14 mouse cellular contexts compared by ENCODE assay signal in the genomic region with DNA sequence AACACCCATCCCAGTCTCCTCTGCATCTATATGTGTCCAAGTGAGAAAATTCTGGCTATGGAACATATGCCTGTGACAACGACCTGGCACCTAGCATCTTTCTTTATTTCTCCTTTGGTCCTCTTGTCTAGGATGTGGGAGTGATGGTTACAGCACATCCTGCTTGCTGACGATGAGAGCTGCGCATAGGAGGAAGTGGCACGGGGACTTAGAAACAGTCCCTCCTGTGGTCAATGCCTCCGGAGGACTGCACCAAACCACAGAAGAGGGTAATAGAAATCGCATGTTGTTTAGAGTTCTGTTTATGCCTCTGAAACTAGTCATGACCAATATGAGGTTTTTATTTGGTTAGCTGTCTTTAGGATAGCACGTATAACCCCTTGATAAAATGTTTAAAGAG. TPM values are rescaled to one million over a fixed set of nuclear protein-coding genes. Genes with fewer than 3 reads are reported as not detected.
DNase-seq lines count a peak whose midpoint lies in the region; ATAC-seq lines count a peak whose summit lies in the region.
"Had no signal": no experiment of that assay in that cellular context is flagged by ENCODE, and none has a peak within 500 bp of the region (broad histone marks: within the 10 kb centered on the region; RNA-seq: fewer than 3 reads in every experiment).

No protein-coding gene starts in this region.

- peak; percentile 98 for ATAC-seq in common myeloid progenitor, adult 5-6 weeks (replicated peaks; ENCODE audit: low read depth, poor library complexity, severe bottlenecking)
- 0 out of 2 replicates have a peak, but pooled peaks have one; percentile 10 for ATAC-seq in megakaryocyte-erythroid progenitor cell, adult 5-6 weeks (replicated peaks; ENCODE audit: low FRiP score, low TSS enrichment, poor library complexity, severe bottlenecking)
- ATAC-seq: forebrain, postnatal 0 days; hindbrain, postnatal 0 days had no signal

- DNase-seq in 416B (ENCODE audit: low read depth) (peak; percentile 91), A20 (ENCODE audit: low read depth, low spot score) (peak; percentile 77)
- no peak for DNase-seq in embryo, embryonic 11 days
- DNase-seq in yolk sac, embryonic 10.5 days (ENCODE audit: low spot score): no peak
- no peak for DNase-seq in cerebellum, postnatal 4 days (ENCODE audit: low spot score in 2 of 2)
- DNase-seq: adrenal gland, postnatal 14 days; cerebellum, adult 8-10 months; forebrain, postnatal 0 days; gastrocnemius, postnatal 14 days; heart, postnatal 36 days; kidney, adult 9 months had no signal

RNA-seq across cellular contexts. Expression of a gene that starts 9.9 kb away (rescaled TPM):
- 28.7 and 37.4 TPM in 2 replicates for total RNA-seq in common myeloid progenitor, adult 5-6 weeks (2017)
- 12.1 and 26.2 TPM in 2 replicates for total RNA-seq in megakaryocyte-erythroid progenitor cell, adult 5-6 weeks (2014; fragmentation: Nextera tagmentation)
- total RNA-seq in megakaryocyte-erythroid progenitor cell, adult 5-6 weeks (2017): 35.4 and 46.7 TPM in 2 replicates

RNA-seq across cellular contexts. Expression of a gene that starts 28.0 kb away (rescaled TPM):
- total RNA-seq in common myeloid progenitor, adult 5-6 weeks (2017): 62.0 and 73.1 TPM in 2 replicates
- 36.4 and 76.9 TPM in 2 replicates for total RNA-seq in megakaryocyte-erythroid progenitor cell, adult 5-6 weeks (2014; fragmentation: Nextera tagmentation)
- total RNA-seq in megakaryocyte-erythroid progenitor cell, adult 5-6 weeks (2017): 21.8 and 24.9 TPM in 2 replicates

Comparison
In these comparisons a context has a peak if more than half of its experiments do, and no peak if none do; other contexts are left out.
1. DNase-seq: peak in 416B (single experiment) and A20 (single experiment); none in embryo, embryonic 11 days (single experiment), yolk sac, embryonic 10.5 days (single experiment) and cerebellum, postnatal 4 days (0 of 2).